8 mouse cellular contexts compared by ENCODE assay signal in genomic region chr4:136469941-136470346, GRCm38 (mm10). TPM values are rescaled to one million over a fixed set of nuclear protein-coding genes. Genes with fewer than 3 reads are reported as not detected.
DNase-seq lines count a peak whose midpoint lies in the region; ATAC-seq and TF ChIP-seq lines count a peak whose summit lies in the region.

No protein-coding gene starts in this region.

- DNase-seq in heart, adult 18-20 months: no peak
- peak; percentile 69 for DNase-seq in NIH3T3 (ENCODE audit: low read depth)
- no peak for DNase-seq in forebrain, postnatal 0 days
- no peak for DNase-seq in gastrocnemius, postnatal 4 days (ENCODE audit: low spot score in 2 of 2)
- no peak for DNase-seq in cerebellum, adult 11-12 months

- peak overlapping the region; percentile 98 for H3K4me3 ChIP-seq in heart, embryonic 12.5 days
- H3K4me3 ChIP-seq in forebrain, postnatal 0 days (ENCODE audit: low read depth, low read length): peak overlapping the region; percentile 56
- H3K4me3 ChIP-seq in liver, embryonic 12.5 days: peak overlapping the region; percentile 66
- H3K4me3 ChIP-seq in neural tube, embryonic 15.5 days (replicated peaks): peak overlapping the region; percentile 89

- under 1% methylated on average over 37 of the region's 55 CpGs for WGBS in heart, embryonic 12.5 days
- under 1% methylated on average over 46 of the region's 55 CpGs for WGBS in forebrain, postnatal 0 days
- under 1% methylated on average over 44 of the region's 55 CpGs for WGBS in liver, embryonic 12.5 days (ENCODE audit: insufficient replicate concordance)
- WGBS in neural tube, embryonic 15.5 days: 0% methylated on average over 18 of the region's 55 CpGs

- no peak for TF ChIP-seq CTCF in forebrain, postnatal 0 days (IDR thresholded peaks at IDR 0.05; ENCODE audit: low read depth)

- H3K36me3 ChIP-seq in heart, embryonic 12.5 days: no peaks in the 10 kb centered on the region
- no peaks in the 10 kb centered on the region for H3K36me3 ChIP-seq in forebrain, postnatal 0 days (ENCODE audit: insufficient read depth)
- no peaks in the 10 kb centered on the region for H3K36me3 ChIP-seq in liver, embryonic 12.5 days
- no peaks in the 10 kb centered on the region for H3K36me3 ChIP-seq in neural tube, embryonic 15.5 days

- H3K27ac ChIP-seq in heart, embryonic 12.5 days (ENCODE audit: poor library complexity, severe bottlenecking): peak overlapping the region; percentile 99
- H3K27ac ChIP-seq in forebrain, postnatal 0 days (ENCODE audit: low read depth, low read length): peak overlapping the region; percentile 93
- H3K27ac ChIP-seq in liver, embryonic 12.5 days: peak overlapping the region; percentile 78
- peak overlapping the region; percentile 94 for H3K27ac ChIP-seq in neural tube, embryonic 15.5 days (replicated peaks)

- no peaks in the 10 kb centered on the region for H3K9me3 ChIP-seq in heart, embryonic 12.5 days (replicated peaks)
- H3K9me3 ChIP-seq in forebrain, postnatal 0 days (ENCODE audit: low read length): no peaks in the 10 kb centered on the region
- no peaks in the 10 kb centered on the region for H3K9me3 ChIP-seq in liver, embryonic 12.5 days (replicated peaks)
- no peaks in the 10 kb centered on the region for H3K9me3 ChIP-seq in neural tube, embryonic 15.5 days (replicated peaks)

- peak overlapping the region; percentile 98 for H3K9ac ChIP-seq in heart, embryonic 12.5 days
- peak overlapping the region; percentile 74 for H3K9ac ChIP-seq in forebrain, postnatal 0 days
- H3K9ac ChIP-seq in liver, embryonic 12.5 days: peak overlapping the region; percentile 82
- H3K9ac ChIP-seq in neural tube, embryonic 15.5 days (replicated peaks): peak overlapping the region; percentile 80

- H3K4me1 ChIP-seq in heart, embryonic 12.5 days (replicated peaks): peaks cover 42% of the 10 kb centered on the region
- peaks cover 10% of the 10 kb centered on the region for H3K4me1 ChIP-seq in forebrain, postnatal 0 days (ENCODE audit: insufficient read depth)
- H3K4me1 ChIP-seq in liver, embryonic 12.5 days: peaks cover 29% of the 10 kb centered on the region
- peaks cover 32% of the 10 kb centered on the region for H3K4me1 ChIP-seq in neural tube, embryonic 15.5 days

- ATAC-seq in heart, embryonic 12.5 days (ENCODE audit: insufficient number of reproducible peaks, low FRiP score): peak; percentile 82
- ATAC-seq in forebrain, postnatal 0 days: peak; percentile 86
- ATAC-seq in liver, embryonic 12.5 days: peak; percentile 56
- peak; percentile 83 for ATAC-seq in neural tube, embryonic 15.5 days (ENCODE audit: low FRiP score)

- H3K27me3 ChIP-seq in heart, embryonic 12.5 days (replicated peaks): 0 out of 2 replicates have a peak, but pooled peaks cover 2% of the 10 kb centered on the region
- H3K27me3 ChIP-seq in forebrain, postnatal 0 days (ENCODE audit: insufficient read depth, low read length): no peaks in the 10 kb centered on the region
- H3K27me3 ChIP-seq in liver, embryonic 12.5 days (replicated peaks): peaks cover 38% of the 10 kb centered on the region
- H3K27me3 ChIP-seq in neural tube, embryonic 15.5 days (replicated peaks): peaks cover 3% of the 10 kb centered on the region; the same call in 1 of the 2 replicates

- H3K4me2 ChIP-seq in heart, embryonic 12.5 days: peak overlapping the region; percentile 74
- H3K4me2 ChIP-seq in forebrain, postnatal 0 days (ENCODE audit: low read depth): peak overlapping the region; percentile 51
- H3K4me2 ChIP-seq in liver, embryonic 12.5 days: peak overlapping the region; percentile 96
- peak overlapping the region; percentile 67 for H3K4me2 ChIP-seq in neural tube, embryonic 15.5 days

RNA-seq across cellular contexts. Expression of gene Luzp1, which starts 0.4 kb away (rescaled TPM):
- polyA plus RNA-seq in heart, embryonic 12.5 days (2016; fragmentation: Nextera tagmentation; extraction: Ambion mirVana): 83.8 and 95.1 TPM in 2 replicates
- 10 to 100 TPM; 29.3 to 38.1 TPM for total RNA-seq in heart, adult 18-20 months (2021)
- 11.6 and 20.8 TPM in 2 replicates for total RNA-seq in forebrain, postnatal 0 days (2014; rRNA removed)
- 34.8 and 50.0 TPM in 2 replicates for polyA plus RNA-seq in forebrain, postnatal 0 days (2015; fragmentation: Nextera tagmentation; extraction: Ambion mirVana)
- 25.6 and 25.7 TPM in 2 replicates for polyA plus RNA-seq in liver, embryonic 12.5 days (2016; fragmentation: Nextera tagmentation; extraction: Ambion mirVana)
- 60.1 and 73.0 TPM in 2 replicates for polyA plus RNA-seq in neural tube, embryonic 15.5 days (2015; fragmentation: Nextera tagmentation; extraction: Ambion mirVana)
- 10 to 100 TPM; 32.6 to 36.2 TPM for total RNA-seq in gastrocnemius, postnatal 4 days (2021)

RNA-seq across cellular contexts. Expression of gene 6030445D17Rik, which starts 7.9 kb away (rescaled TPM):
- 0.24 and 0.54 TPM in 2 replicates for polyA plus RNA-seq in heart, embryonic 12.5 days (2016; fragmentation: Nextera tagmentation; extraction: Ambion mirVana)
- under 1 TPM; 0.15 to 0.21 TPM for total RNA-seq in heart, adult 18-20 months (2021)
- total RNA-seq in forebrain, postnatal 0 days (2014; rRNA removed): 0.23 and 0.29 TPM in 2 replicates
- polyA plus RNA-seq in forebrain, postnatal 0 days (2015; fragmentation: Nextera tagmentation; extraction: Ambion mirVana): 0.10 and 0.23 TPM in 2 replicates
- 0.10 TPM in 1 of 2 replicates, not detected in the other for polyA plus RNA-seq in liver, embryonic 12.5 days (2016; fragmentation: Nextera tagmentation; extraction: Ambion mirVana)
- 0.19 and 0.47 TPM in 2 replicates for polyA plus RNA-seq in neural tube, embryonic 15.5 days (2015; fragmentation: Nextera tagmentation; extraction: Ambion mirVana)
- total RNA-seq in gastrocnemius, postnatal 4 days (2021): under 1 TPM; 0.76 to 0.91 TPM

RNA-seq across cellular contexts. Expression of gene Htr1d, which starts 46.6 kb away (rescaled TPM):
- polyA plus RNA-seq in heart, embryonic 12.5 days (2016; fragmentation: Nextera tagmentation; extraction: Ambion mirVana): 0.08 TPM in 1 of 2 replicates, not detected in the other
- not detected for total RNA-seq in heart, adult 18-20 months (2021)
- 2.0 and 2.4 TPM in 2 replicates for total RNA-seq in forebrain, postnatal 0 days (2014; rRNA removed)
- polyA plus RNA-seq in forebrain, postnatal 0 days (2015; fragmentation: Nextera tagmentation; extraction: Ambion mirVana): 2.4 and 3.1 TPM in 2 replicates
- not detected in 2 replicates for polyA plus RNA-seq in liver, embryonic 12.5 days (2016; fragmentation: Nextera tagmentation; extraction: Ambion mirVana)
- 2.5 and 3.9 TPM in 2 replicates for polyA plus RNA-seq in neural tube, embryonic 15.5 days (2015; fragmentation: Nextera tagmentation; extraction: Ambion mirVana)
- total RNA-seq in gastrocnemius, postnatal 4 days (2021): not detected
